Mouse (Mus musculus) MEL (cell line): ENCODE measurements around the gene Mrpl58. TPM values are rescaled to one million over a fixed set of nuclear protein-coding genes. Genes with fewer than 3 reads are reported as not detected.

Experiments used
- DNase-seq: peaks from one replicate; pipeline ENCODE4 v3.0.0; 2011; ENCODE audit warnings: low read depth, low spot score
- H3K27ac ChIP-seq: 2 replicates; pipeline ENCODE4 v1.5.1; 2012; ENCODE audit warnings: low read depth, mild to moderate bottlenecking, control low read depth, low read length, moderate library complexity; ENCODE audit not compliant: control insufficient read depth
- H3K27me3 ChIP-seq, 2 experiments: fragments of 150-350 bp in 1 of 2; sonication (generic) in 1 of 2; 2 replicates each; pipeline ENCODE4 v1.6.1; 2012; ENCODE audit warnings: low read length in 2 of 2, mild to moderate bottlenecking in 2 of 2, improper control_type of control experiment in 1 of 2, moderate library complexity in 1 of 2; ENCODE audit not compliant: insufficient read depth in 2 of 2, control insufficient read depth in 1 of 2
- H3K36me3 ChIP-seq, 2 experiments: 2 replicates each; pipeline ENCODE4 v1.6.1; 2012 to 2014; ENCODE audit warnings: low read length in 2 of 2, improper control_type of control experiment in 1 of 2, inconsistent platforms in 1 of 2, mild to moderate bottlenecking in 1 of 2; ENCODE audit not compliant: insufficient read depth in 2 of 2, control insufficient read depth in 1 of 2
- H3K4me1 ChIP-seq, 2 experiments: fragments of 150-350 bp in 1 of 2; sonication (generic) in 1 of 2; 2 replicates each; pipeline ENCODE4 v1.6.1; 2012; ENCODE audit warnings: low read length in 2 of 2, improper control_type of control experiment in 1 of 2, mild to moderate bottlenecking in 1 of 2; ENCODE audit not compliant: insufficient read depth in 2 of 2, control insufficient read depth in 1 of 2
- H3K4me3 ChIP-seq, 2 experiments: fragments of 150-350 bp in 1 of 2; sonication (generic) in 1 of 2; 2 replicates each; pipeline ENCODE4 v1.5.1; 2012; ENCODE audit warnings: low read depth in 2 of 2, low read length in 2 of 2, mild to moderate bottlenecking in 2 of 2, moderate library complexity in 2 of 2, control low read depth in 1 of 2, improper control_type of control experiment in 1 of 2; ENCODE audit not compliant: control insufficient read depth in 1 of 2, insufficient read depth in 1 of 2
- H3K79me2 ChIP-seq: 2 replicates; pipeline ENCODE4 v1.6.1; 2012; ENCODE audit warnings: mild to moderate bottlenecking, low read length, moderate library complexity; ENCODE audit not compliant: control insufficient read depth, poor library complexity, insufficient read depth
- H3K9ac ChIP-seq: 2 replicates; pipeline ENCODE4 v1.6.1; 2012; ENCODE audit warnings: low read depth, mild to moderate bottlenecking, control low read depth, low read length, moderate library complexity; ENCODE audit not compliant: control insufficient read depth, poor library complexity, severe bottlenecking
- H3K9me3 ChIP-seq: fragments of 150-350 bp; sonication (generic); replicated peaks from 2 replicates; pipeline ENCODE4 v1.6.1; 2012; ENCODE audit warnings: mild to moderate bottlenecking, low read length, improper control_type of control experiment, moderate library complexity; ENCODE audit not compliant: insufficient read depth
- BHLHE40 ChIP-seq: IDR thresholded peaks from 2 replicates; pipeline ENCODE4 v1.6.1; 2012; ENCODE audit warnings: low read depth, mild to moderate bottlenecking, inconsistent platforms, low read length, improper control_type of control experiment, borderline replicate concordance
- CHD1 ChIP-seq: IDR thresholded peaks from 2 replicates; pipeline ENCODE4 v1.6.1; 2012; ENCODE audit warnings: low read depth, mild to moderate bottlenecking, inconsistent platforms, low read length, improper control_type of control experiment
- CHD2 ChIP-seq: IDR thresholded peaks from 2 replicates; pipeline ENCODE4 v1.6.1; 2011; ENCODE audit warnings: low read length, improper control_type of control experiment
- CTCF ChIP-seq, 3 experiments: IDR thresholded peaks in 2 of 3; conservative IDR thresholded peaks in 1 of 3; 2 replicates each; pipeline ENCODE4 v1.5.1; 2011 to 2012; ENCODE audit warnings: low read length in 3 of 3, low read depth in 2 of 3, mild to moderate bottlenecking in 2 of 3, improper control_type of control experiment in 1 of 3, inconsistent platforms in 1 of 3, mixed read lengths in 1 of 3, moderate library complexity in 1 of 3; ENCODE audit not compliant: control insufficient read depth in 1 of 3, insufficient read depth in 1 of 3, poor library complexity in 1 of 3, severe bottlenecking in 1 of 3
- E2F4 ChIP-seq: IDR thresholded peaks from 2 replicates; pipeline ENCODE4 v1.6.1; 2011; ENCODE audit warnings: low read depth, low read length, improper control_type of control experiment, borderline replicate concordance
- ELF1 ChIP-seq: IDR thresholded peaks from 2 replicates; pipeline ENCODE4 v1.6.1; 2014; ENCODE audit warnings: low read depth, mild to moderate bottlenecking, inconsistent platforms, low read length, improper control_type of control experiment, moderate library complexity
- EP300 ChIP-seq, 2 experiments: IDR thresholded peaks; 2 replicates each; pipeline ENCODE4 v1.6.1; 2011; ENCODE audit warnings: improper control_type of control experiment in 2 of 2, low read length in 2 of 2, low read depth in 1 of 2, mild to moderate bottlenecking in 1 of 2
- ETS1 ChIP-seq: IDR thresholded peaks from 2 replicates; pipeline ENCODE4 v1.6.1; 2012; ENCODE audit warnings: low read depth, mild to moderate bottlenecking, inconsistent platforms, low read length, improper control_type of control experiment, moderate library complexity
- HCFC1 ChIP-seq: IDR thresholded peaks from 2 replicates; pipeline ENCODE4 v1.6.1; 2012; ENCODE audit warnings: low read depth, mild to moderate bottlenecking, inconsistent platforms, low read length, improper control_type of control experiment, moderate library complexity
- KAT2A ChIP-seq: conservative IDR thresholded peaks from 2 replicates; pipeline ENCODE4 v1.6.1; 2012; ENCODE audit warnings: low read depth, low read length, improper control_type of control experiment, inconsistent platforms
- MAZ ChIP-seq: IDR thresholded peaks from 2 replicates; pipeline ENCODE4 v1.6.1; 2012; ENCODE audit warnings: low read depth, mild to moderate bottlenecking, inconsistent platforms, low read length, improper control_type of control experiment
- MXI1 ChIP-seq: IDR thresholded peaks from 2 replicates; pipeline ENCODE4 v1.6.1; 2011; ENCODE audit warnings: mild to moderate bottlenecking, low read depth, low read length, improper control_type of control experiment
- MYB ChIP-seq: IDR thresholded peaks from 2 replicates; pipeline ENCODE4 v1.6.1; 2011; ENCODE audit warnings: mild to moderate bottlenecking, low read depth, low read length, improper control_type of control experiment
- NELFE ChIP-seq: IDR thresholded peaks from 2 replicates; pipeline ENCODE4 v1.6.1; 2011; ENCODE audit warnings: low read depth, low read length, improper control_type of control experiment
- POLR2A ChIP-seq, 2 experiments: IDR thresholded peaks; 2 replicates each; pipeline ENCODE4 v1.6.1; 2011 to 2012; ENCODE audit warnings: low read length in 2 of 2, mild to moderate bottlenecking in 2 of 2, control low read depth in 1 of 2, improper control_type of control experiment in 1 of 2, low read depth in 1 of 2, moderate library complexity in 1 of 2; ENCODE audit not compliant: control insufficient read depth in 1 of 2, insufficient read depth in 1 of 2, poor library complexity in 1 of 2
- POLR2AphosphoS2 ChIP-seq: IDR thresholded peaks from 2 replicates; pipeline ENCODE4 v1.6.1; 2011; ENCODE audit warnings: low read length, improper control_type of control experiment
- RAD21 ChIP-seq: IDR thresholded peaks from 2 replicates; pipeline ENCODE4 v1.6.1; 2011; ENCODE audit warnings: mild to moderate bottlenecking, low read depth, low read length, improper control_type of control experiment
- RCOR1 ChIP-seq: IDR thresholded peaks from 2 replicates; pipeline ENCODE4 v1.6.1; 2012; ENCODE audit warnings: low read depth, mild to moderate bottlenecking, inconsistent platforms, low read length, improper control_type of control experiment
- SIN3A ChIP-seq: IDR thresholded peaks from 2 replicates; pipeline ENCODE4 v1.6.1; 2012; ENCODE audit warnings: low read length, improper control_type of control experiment, inconsistent platforms
- SMC3 ChIP-seq: IDR thresholded peaks from 2 replicates; pipeline ENCODE4 v1.6.1; 2011; ENCODE audit warnings: low read depth, low read length, improper control_type of control experiment
- TCF12 ChIP-seq: IDR thresholded peaks from 2 replicates; pipeline ENCODE4 v1.6.1; 2014; ENCODE audit warnings: low read depth, mild to moderate bottlenecking, inconsistent platforms, low read length, improper control_type of control experiment, moderate library complexity
- USF1 ChIP-seq: IDR thresholded peaks from 2 replicates; pipeline ENCODE4 v1.6.1; 2014; ENCODE audit warnings: low read depth, mild to moderate bottlenecking, inconsistent platforms, low read length, improper control_type of control experiment, moderate library complexity
- USF2 ChIP-seq, 2 experiments: IDR thresholded peaks; 2 replicates each; pipeline ENCODE4 v1.6.1; 2011 to 2012; ENCODE audit warnings: improper control_type of control experiment in 2 of 2, low read length in 2 of 2, borderline replicate concordance in 1 of 2, inconsistent platforms in 1 of 2, low read depth in 1 of 2, mild to moderate bottlenecking in 1 of 2; ENCODE audit not compliant: insufficient read depth in 1 of 2
- ZC3H11A ChIP-seq: IDR thresholded peaks from 2 replicates; pipeline ENCODE4 v1.6.1; 2012; ENCODE audit warnings: low read depth, mild to moderate bottlenecking, inconsistent platforms, low read length, improper control_type of control experiment
- ZMIZ1 ChIP-seq: IDR thresholded peaks from 2 replicates; pipeline ENCODE4 v1.6.1; 2012; ENCODE audit warnings: low read depth, mild to moderate bottlenecking, inconsistent platforms, low read length, improper control_type of control experiment, moderate library complexity
- ZNF384 ChIP-seq: IDR thresholded peaks from 2 replicates; pipeline ENCODE4 v1.6.1; 2012; ENCODE audit warnings: low read depth, mild to moderate bottlenecking, inconsistent platforms, low read length, improper control_type of control experiment
- polyA plus RNA-seq, 2 experiments: library from polyadenylated mRNA; stranded (reverse) in 1 of 2; unstranded in 1 of 2; fragments of >175 nt in 1 of 2; fragments of >200 nt in 1 of 2; gene quantifications; 2 replicates each; pipeline versions ENCODE4 v1.2.1 to v1.2.4; 2012; ENCODE audit warnings: low replicate concordance in 2 of 2, low read depth in 1 of 2; ENCODE audit not compliant: insufficient read length in 2 of 2, insufficient read depth in 1 of 2, missing spikeins in 1 of 2
- total RNA-seq: library from RNA; depleted of rRNA; stranded (reverse); fragments of 300-350 nt; gene quantifications from 2 replicates; pipeline ENCODE4 v1.2.3, GENCODE M21; 2012

The Mrpl58 gene
- total and polyA plus RNA-seq, 3 experiments, result 137 TPM; not detected in 1

- H3K9ac ChIP-seq, result no peak overlapping the region
- H3K79me2 ChIP-seq, result no peaks in the 10 kb centered on the region
- no peaks in the 10 kb centered on the region for H3K9me3 ChIP-seq
- H3K27me3 ChIP-seq, result peaks cover 3 to 7% of the 10 kb centered on the region in 2 experiments; a peak in 3 of 4 replicates
- no peak overlapping the region for H3K4me3 ChIP-seq
- TF ChIP-seq KAT2A (no peak), SMC3 (no peak), ELF1 (no peak), ETS1 (no peak), CHD2 (no peak), MXI1 (no peak), MAZ (no peak), ZMIZ1 (no peak)
- no peak for DNase-seq
- no peak overlapping the region for H3K27ac ChIP-seq
- peaks cover 5 to 6% of the 10 kb centered on the region in 2 experiments; a peak in 3 of 4 replicates for H3K4me1 ChIP-seq
- peaks cover 0 to 3% of the 10 kb centered on the region in 2 experiments; a peak in 1 of 4 replicates for H3K36me3 ChIP-seq
These were observed 28.7 kb upstream of the Mrpl58 start for GRCm38 (mm10) chr11:115374695-115375425.

GRCm38 (mm10) chr11:115376722-115377121 lies 26.8 kb upstream of the Mrpl58 start:
- H3K79me2 ChIP-seq, result no peaks in the 10 kb centered on the region
- DNase-seq, result peak; percentile 83
- no peaks in the 10 kb centered on the region for H3K9me3 ChIP-seq
- H3K4me1 ChIP-seq, result peaks cover 6 to 10% of the 10 kb centered on the region in 2 experiments; a peak in 3 of 4 replicates
- H3K4me3 ChIP-seq, result no peak overlapping the region
- H3K27me3 ChIP-seq, result peaks cover 3 to 7% of the 10 kb centered on the region in 2 experiments; a peak in 3 of 4 replicates
- H3K36me3 ChIP-seq, result peaks cover 0 to 3% of the 10 kb centered on the region in 2 experiments; a peak in 1 of 4 replicates
- peak; percentile 22; the same call in 1 of the 2 replicates for TF ChIP-seq ETS1
- TF ChIP-seq RAD21, result no peak
- no peak for TF ChIP-seq NELFE
- peak overlapping the region; percentile 97 for H3K27ac ChIP-seq
- peak overlapping the region; percentile 55 for H3K9ac ChIP-seq

GRCm38 (mm10) chr11:115377254-115377653 lies 26.3 kb upstream of the Mrpl58 start:
- no peak overlapping the region for H3K4me3 ChIP-seq
- TF ChIP-seq POLR2AphosphoS2, result no peak
- no peak for TF ChIP-seq RCOR1
- TF ChIP-seq MYB, result no peak
- no peak for TF ChIP-seq HCFC1
- no peak for TF ChIP-seq ZNF384
- TF ChIP-seq ZC3H11A, result no peak
- no peak for TF ChIP-seq CTCF (IDR thresholded peaks at IDR 0.05 in 2 of 3, conservative IDR thresholded peaks at IDR 0.05 in 1 of 3; ENCODE audit: control insufficient read depth in 1 of 3, insufficient read depth in 1 of 3, low read depth in 2 of 3, low read length in 3 of 3, poor library complexity in 1 of 3, severe bottlenecking in 1 of 3)
- no peak for TF ChIP-seq TCF12
- no peak for TF ChIP-seq EP300 (IDR thresholded peaks at IDR 0.05; ENCODE audit: low read depth in 1 of 2, low read length in 2 of 2)
- TF ChIP-seq USF1, result no peak
- no peak for TF ChIP-seq USF2 (IDR thresholded peaks at IDR 0.05; ENCODE audit: borderline replicate concordance in 1 of 2, insufficient read depth in 1 of 2, low read depth in 1 of 2, low read length in 2 of 2)
- TF ChIP-seq ZMIZ1, result no peak
- no peak for TF ChIP-seq SIN3A
- no peak for TF ChIP-seq E2F4
- no peak for TF ChIP-seq POLR2A (IDR thresholded peaks at IDR 0.05; ENCODE audit: control insufficient read depth in 1 of 2, insufficient read depth in 1 of 2, low read depth in 1 of 2, low read length in 2 of 2, poor library complexity in 1 of 2)
- no peak for TF ChIP-seq CHD1
- no peak for TF ChIP-seq BHLHE40

More at GRCm38 (mm10) chr11:115377254-115377653, 26.3 kb upstream of the Mrpl58 start:
- Histone ChIP-seq H3K27me3 (peaks cover 3 to 7% of the 10 kb centered on the region in 2 experiments; a peak in 2 of 4 replicates), H3K79me2 (peaks cover 3% of the 10 kb centered on the region; the same call in 1 of the 2 replicates), H3K27ac (peak overlapping the region; percentile 97), H3K9ac (peak overlapping the region; percentile 55), H3K9me3 (no peaks in the 10 kb centered on the region), H3K4me1 (peaks cover 6 to 10% of the 10 kb centered on the region in 2 experiments; a peak in 3 of 4 replicates), H3K36me3 (peaks cover 0 to 3% of the 10 kb centered on the region in 2 experiments; a peak in 1 of 4 replicates)
- no peak for DNase-seq
